Mouse (Mus musculus) neural tube, embryonic 14.5 days (tissue): ENCODE measurements around the gene Ttc28. TPM values are rescaled to one million over a fixed set of nuclear protein-coding genes. Genes with fewer than 3 reads are reported as not detected.

Source experiments
- ATAC-seq: fragments of 200-750 bp; cut with Nextera tagmentation; 2 replicates; pipeline ENCODE4 v1.8.0; 2017; ENCODE audit warnings: low read depth, mild to moderate bottlenecking, moderate TSS enrichment, moderate library complexity
- H3K27ac ChIP-seq: fragments of 300-500 bp; sonication (generic); 2 replicates; pipeline ENCODE4 v1.5.1; 2014; ENCODE audit warnings: low read depth, mild to moderate bottlenecking, control low read depth, low read length, moderate library complexity, mixed read lengths
- H3K27me3 ChIP-seq: fragments of 300-500 bp; sonication (generic); 2 replicates; pipeline ENCODE4 v1.6.1; 2014; ENCODE audit warnings: low read length; ENCODE audit not compliant: control insufficient read depth, insufficient read depth
- H3K36me3 ChIP-seq: fragments of 300-500 bp; sonication (generic); 2 replicates; pipeline ENCODE4 v1.6.1; 2014; ENCODE audit warnings: low read length, mixed read lengths; ENCODE audit not compliant: control insufficient read depth, insufficient read depth
- H3K4me1 ChIP-seq: fragments of 300-500 bp; sonication (generic); 2 replicates; pipeline ENCODE4 v1.6.1; 2014; ENCODE audit warnings: low read length; ENCODE audit not compliant: control insufficient read depth, insufficient read depth
- H3K4me2 ChIP-seq: fragments of 300-500 bp; sonication (generic); 2 replicates; pipeline ENCODE4 v1.6.1; 2014; ENCODE audit warnings: mild to moderate bottlenecking, low read depth, low read length, control low read depth
- H3K4me3 ChIP-seq: fragments of 300-500 bp; sonication (generic); 2 replicates; pipeline ENCODE4 v1.5.1; 2014; ENCODE audit warnings: low read depth, low read length, control low read depth, mixed read lengths
- H3K9ac ChIP-seq: fragments of 300-500 bp; sonication (generic); replicated peaks from 2 replicates; pipeline ENCODE4 v1.6.1; 2014; ENCODE audit warnings: low read depth, mild to moderate bottlenecking, control low read depth, low read length, mixed read lengths
- H3K9me3 ChIP-seq: fragments of 300-500 bp; sonication (generic); 2 replicates; pipeline ENCODE4 v1.6.1; 2016; ENCODE audit warnings: low read length; ENCODE audit not compliant: control insufficient read depth
- WGBS: fragments of 180-500 bp; shearing (Covaris S2); extraction: QIAGEN DNeasy Blood & Tissue Kit; methylation state at CpG from one replicate; pipeline ENCODE4 v1.1.7; 2014; 5-methylcytosine and 5-hydroxymethylcytosine counted together
- polyA plus RNA-seq: library from polyadenylated mRNA; unstranded; fragments of >200 nt; fragmentation: Nextera tagmentation; extraction: Ambion mirVana; gene quantifications from 2 replicates; pipeline ENCODE4 v1.2.1, GENCODE M21; 2014

Gene Ttc28
- polyA plus RNA-seq, 1 experiment from 2014 or later = 37.6 TPM

DNA sequence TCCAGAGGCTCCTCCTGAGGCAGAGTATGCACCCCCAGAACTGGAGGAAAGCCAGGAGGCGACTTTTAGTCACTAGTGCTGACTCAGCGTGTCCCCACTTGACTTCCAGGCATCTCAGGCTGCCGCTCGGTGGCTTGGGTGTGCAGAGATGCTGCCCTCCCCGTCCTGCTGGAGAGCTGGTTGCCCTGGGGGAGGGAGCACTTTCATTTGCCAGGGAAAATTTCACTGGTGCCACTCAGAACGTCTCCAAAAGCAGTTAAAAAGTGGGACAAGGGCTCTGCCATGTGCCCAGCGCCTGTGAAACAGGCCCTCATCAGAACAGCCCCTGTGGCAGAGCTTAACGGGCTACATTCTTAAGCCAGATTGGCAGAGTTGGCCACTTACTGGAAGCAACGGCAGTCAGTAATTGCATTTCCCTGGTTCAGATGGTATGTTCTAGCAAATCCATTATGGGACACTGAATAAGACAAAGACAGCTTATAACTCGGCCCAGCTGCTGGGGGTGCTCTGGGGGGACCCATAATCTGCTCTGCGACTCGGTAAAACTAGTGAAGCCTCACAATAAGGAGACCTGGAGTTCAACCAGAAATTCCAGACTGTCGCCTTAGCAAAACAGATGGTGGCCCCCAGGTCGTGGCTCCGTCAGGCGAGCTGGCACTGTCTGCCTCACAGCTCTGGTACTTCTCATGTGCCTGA lies 321.5 kb downstream of the Ttc28 start:
- peak overlapping the region; percentile 16; the same call in 1 of the 2 replicates for H3K9ac ChIP-seq
- H3K9me3 ChIP-seq = no peaks in the 10 kb centered on the region
- H3K4me1 ChIP-seq = peaks cover 71% of the 10 kb centered on the region
- 17% methylated on average over 16 of the region's 16 CpGs for WGBS
- peak; percentile 72; the same call in 1 of the 2 replicates for ATAC-seq
- no peaks in the 10 kb centered on the region for H3K36me3 ChIP-seq
- H3K4me3 ChIP-seq = no peak overlapping the region
- H3K27me3 ChIP-seq = no peaks in the 10 kb centered on the region
- H3K27ac ChIP-seq = peak overlapping the region; percentile 41
- H3K4me2 ChIP-seq = no peak overlapping the region

DNA sequence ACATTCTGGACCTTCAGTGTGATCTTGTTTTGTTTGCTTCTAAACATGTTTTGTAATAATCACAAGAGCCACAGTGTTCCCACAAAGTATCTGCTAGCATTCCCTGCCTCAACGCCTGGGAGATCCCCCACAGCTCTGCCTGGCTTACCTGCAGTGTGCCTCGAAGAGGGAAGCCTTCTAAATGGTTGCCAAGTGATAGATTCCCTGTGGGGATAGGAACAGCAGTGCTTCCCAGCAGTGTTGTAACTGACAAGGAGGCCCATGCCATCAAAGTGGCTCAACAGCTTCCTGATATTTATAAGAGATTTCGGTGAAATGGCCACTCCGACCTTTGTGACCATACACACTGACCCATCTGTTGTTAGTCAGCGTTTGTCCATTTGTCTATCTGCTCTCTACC lies 324.6 kb downstream of the Ttc28 start:
- no peak for ATAC-seq
- 55% methylated on average over 5 of the region's 5 CpGs for WGBS
- H3K36me3 ChIP-seq = no peaks in the 10 kb centered on the region
- H3K27ac ChIP-seq = peak overlapping the region; percentile 69
- H3K4me3 ChIP-seq = no peak overlapping the region
- no peaks in the 10 kb centered on the region for H3K27me3 ChIP-seq
- H3K9ac ChIP-seq = no peak overlapping the region
- no peaks in the 10 kb centered on the region for H3K9me3 ChIP-seq
- no peak overlapping the region for H3K4me2 ChIP-seq
- H3K4me1 ChIP-seq = peaks cover 60% of the 10 kb centered on the region

DNA sequence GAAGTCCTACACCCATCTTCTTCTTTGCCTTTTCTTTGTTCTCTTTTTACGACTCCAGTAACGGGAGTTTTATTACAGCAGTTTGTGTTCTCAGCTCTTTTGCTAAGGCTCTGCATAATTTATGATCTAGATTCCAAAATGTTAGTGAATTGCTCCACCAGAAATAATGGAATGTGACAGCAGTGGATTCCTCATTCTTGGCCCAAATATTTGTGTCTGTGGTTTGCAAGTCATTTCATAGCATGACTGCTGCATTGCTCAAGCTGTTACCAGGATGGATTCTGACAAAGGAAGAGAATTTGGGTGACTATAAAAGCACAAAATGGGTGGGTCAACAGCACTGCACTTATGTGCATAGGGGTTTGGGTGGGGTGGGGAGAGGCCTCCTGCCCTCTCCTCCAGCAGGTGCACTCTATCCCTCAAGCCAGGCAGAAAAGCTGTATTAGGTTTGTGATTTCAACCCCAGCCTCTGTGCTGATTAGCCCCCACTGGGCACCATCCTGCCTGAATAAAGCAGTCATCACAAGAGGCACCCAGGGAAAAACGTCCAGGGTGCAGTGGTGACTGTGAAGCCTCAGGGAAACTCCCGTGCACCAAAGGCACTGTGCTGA lies 325.5 kb downstream of the Ttc28 start:
- WGBS = 9% methylated on average over 4 of the region's 4 CpGs
- H3K9ac ChIP-seq = no peak overlapping the region
- ATAC-seq = no peak
- no peaks in the 10 kb centered on the region for H3K27me3 ChIP-seq
- H3K4me3 ChIP-seq = no peak overlapping the region
- peak overlapping the region; percentile 69 for H3K27ac ChIP-seq
- no peaks in the 10 kb centered on the region for H3K36me3 ChIP-seq
- no peak overlapping the region for H3K4me2 ChIP-seq
- no peaks in the 10 kb centered on the region for H3K9me3 ChIP-seq
- peaks cover 55% of the 10 kb centered on the region for H3K4me1 ChIP-seq

DNA sequence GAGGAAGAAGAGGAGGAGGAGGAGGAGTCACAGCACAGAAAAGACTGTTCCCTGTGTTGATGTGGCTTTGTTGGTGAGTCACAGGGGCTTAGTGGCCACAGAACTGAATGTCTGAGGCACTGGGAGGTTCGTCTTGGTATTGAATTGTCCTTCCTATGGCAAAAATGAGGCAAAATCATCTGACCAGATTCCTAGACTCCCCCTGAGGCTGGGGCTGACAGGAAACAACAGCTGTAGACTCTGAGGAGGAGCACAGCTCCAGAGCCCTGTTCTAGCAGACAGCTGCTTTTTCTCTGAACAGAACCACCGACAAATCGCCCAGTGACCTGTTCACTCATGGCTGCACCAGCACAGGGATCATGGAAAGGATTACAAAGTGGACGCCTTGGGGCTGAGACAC lies 326.2 kb downstream of the Ttc28 start:
- Histone ChIP-seq H3K9ac (no peak overlapping the region), H3K4me2 (no peak overlapping the region), H3K4me1 (peaks cover 48% of the 10 kb centered on the region), H3K4me3 (no peak overlapping the region), H3K9me3 (no peaks in the 10 kb centered on the region), H3K27me3 (no peaks in the 10 kb centered on the region), H3K27ac (peak overlapping the region; percentile 29; the same call in 1 of the 2 replicates), H3K36me3 (no peaks in the 10 kb centered on the region)
- ATAC-seq = no peak
- 37% methylated on average over 4 of the region's 4 CpGs for WGBS

DNA sequence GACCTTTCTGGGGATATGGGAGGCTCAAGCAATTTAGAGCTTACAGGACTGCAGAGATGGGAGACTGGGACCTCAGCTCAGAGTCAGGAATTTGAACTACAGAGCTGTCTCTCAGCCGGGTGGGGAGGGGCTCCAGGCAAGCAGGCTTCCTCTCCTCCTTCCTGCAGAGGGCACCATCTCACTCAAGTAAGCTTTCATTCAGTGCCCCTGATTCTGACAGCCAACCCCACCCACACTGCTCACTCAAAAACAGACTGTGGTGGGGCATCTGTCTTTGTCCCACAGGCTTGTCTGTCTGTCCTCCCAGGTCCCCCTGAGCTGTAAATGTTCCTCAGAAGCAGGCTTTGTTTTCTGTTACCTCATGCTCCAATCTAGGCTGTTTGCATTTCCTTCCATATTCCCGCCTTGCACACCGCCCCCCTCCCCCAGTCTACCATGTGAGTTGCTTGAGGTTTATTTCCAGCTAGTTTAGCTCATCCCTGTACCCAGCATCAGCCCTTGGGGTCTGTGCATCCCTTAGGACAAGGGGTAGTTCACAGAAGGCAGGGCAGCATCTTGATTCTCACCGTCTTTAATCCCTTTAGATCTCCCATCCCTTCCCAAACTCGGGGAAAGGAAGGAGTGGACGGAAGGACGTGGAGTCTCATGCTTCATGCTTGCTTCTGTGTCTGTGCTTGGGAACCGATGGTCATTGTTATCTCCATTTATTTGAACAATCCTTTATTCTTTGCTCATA lies 328.5 kb downstream of the Ttc28 start:
- ATAC-seq = peak; percentile 60
- H3K4me3 ChIP-seq = no peak overlapping the region
- H3K4me2 ChIP-seq = 0 out of 2 replicates have a peak overlapping the region, but pooled peaks have one; percentile 0
- H3K9ac ChIP-seq = no peak overlapping the region
- H3K36me3 ChIP-seq = no peaks in the 10 kb centered on the region
- H3K4me1 ChIP-seq = peaks cover 36% of the 10 kb centered on the region
- H3K9me3 ChIP-seq = no peaks in the 10 kb centered on the region
- H3K27me3 ChIP-seq = no peaks in the 10 kb centered on the region
- peak overlapping the region; percentile 2; the same call in 1 of the 2 replicates for H3K27ac ChIP-seq
- 46% methylated on average over 8 of the region's 8 CpGs for WGBS

DNA sequence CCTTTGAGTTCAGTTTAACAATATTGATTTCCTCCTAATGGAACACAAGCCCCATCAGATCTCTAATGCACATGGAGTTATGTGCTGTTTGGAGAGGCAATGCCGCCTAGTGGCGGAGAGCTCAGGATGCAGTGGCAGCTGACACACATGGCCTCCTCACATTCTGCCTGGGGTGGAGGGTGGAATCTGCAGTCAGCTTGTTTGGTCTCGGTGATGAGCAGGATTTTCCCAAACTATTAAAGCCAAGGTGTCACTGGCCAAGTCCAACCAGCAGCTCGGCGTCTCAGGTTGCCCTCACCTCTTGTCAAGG lies 329.0 kb downstream of the Ttc28 start:
- no peak overlapping the region for H3K4me3 ChIP-seq
- H3K9ac ChIP-seq = no peak overlapping the region
- whole genome bisulfite sequencing = 48% methylated on average over 5 of the region's 5 CpGs
- no peaks in the 10 kb centered on the region for H3K9me3 ChIP-seq
- no peak overlapping the region for H3K4me2 ChIP-seq
- no peaks in the 10 kb centered on the region for H3K36me3 ChIP-seq
- peaks cover 32% of the 10 kb centered on the region for H3K4me1 ChIP-seq
- no peaks in the 10 kb centered on the region for H3K27me3 ChIP-seq
- ATAC-seq = peak; percentile 69; the same call in 1 of the 2 replicates
- H3K27ac ChIP-seq = no peak overlapping the region

DNA sequence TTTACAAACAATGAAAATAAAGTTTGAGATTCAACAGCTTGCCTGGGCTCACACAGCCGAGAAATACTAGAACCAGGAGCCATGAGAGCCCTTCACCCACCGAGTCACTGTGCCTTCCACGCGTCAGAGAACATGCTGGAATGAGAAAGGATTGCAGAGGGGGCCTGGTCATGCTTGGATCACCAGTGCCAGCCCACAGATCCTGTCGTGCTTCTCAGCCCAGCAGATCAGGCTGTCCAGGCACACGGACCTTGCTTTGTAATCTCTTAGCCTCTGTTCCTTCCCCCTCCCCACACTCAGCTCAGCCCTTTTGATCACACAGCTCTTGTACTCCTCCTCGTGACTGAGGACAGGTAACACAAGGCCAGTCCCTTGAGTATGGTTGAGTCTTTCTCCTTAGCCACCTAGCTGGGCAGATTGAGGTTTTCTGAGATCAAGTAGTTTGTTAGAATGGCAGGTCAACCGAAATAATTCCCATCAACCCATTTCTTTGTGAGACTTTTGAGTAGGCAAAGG lies 334.4 kb downstream of the Ttc28 start:
- H3K9me3 ChIP-seq = no peaks in the 10 kb centered on the region
- H3K4me1 ChIP-seq = peaks cover 31% of the 10 kb centered on the region
- no peak for ATAC-seq
- no peak overlapping the region for H3K9ac ChIP-seq
- H3K4me3 ChIP-seq = no peak overlapping the region
- 65% methylated on average over 8 of the region's 8 CpGs for WGBS
- peak overlapping the region; percentile 71; the same call in 1 of the 2 replicates for H3K27ac ChIP-seq
- no peak overlapping the region for H3K4me2 ChIP-seq
- no peaks in the 10 kb centered on the region for H3K36me3 ChIP-seq
- no peaks in the 10 kb centered on the region for H3K27me3 ChIP-seq

DNA sequence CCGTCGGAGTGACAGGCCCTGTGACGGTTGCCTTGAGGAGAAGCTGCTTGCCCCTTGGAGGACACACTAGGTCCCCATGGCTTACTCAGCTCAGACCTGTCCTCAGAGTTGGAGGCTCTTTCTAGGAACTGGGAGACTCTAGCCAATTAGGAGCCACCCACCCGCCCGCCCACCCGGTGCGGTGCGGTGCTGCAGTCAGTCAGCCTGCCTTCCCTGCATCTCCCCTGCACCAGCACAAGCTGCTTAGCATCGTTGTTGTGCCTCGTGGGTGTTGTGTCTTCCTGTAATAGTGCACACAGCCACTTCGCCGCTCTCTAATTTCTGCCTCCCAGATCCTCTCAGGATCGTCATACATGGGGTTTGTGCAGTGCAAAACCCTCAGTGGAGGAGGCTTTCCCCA lies 335.3 kb downstream of the Ttc28 start:
- Histone ChIP-seq H3K4me1 (peaks cover 36% of the 10 kb centered on the region), H3K9ac (0 out of 2 replicates have a peak overlapping the region, but pooled peaks have one; percentile 4), H3K9me3 (no peaks in the 10 kb centered on the region), H3K27ac (peak overlapping the region; percentile 71), H3K4me2 (no peak overlapping the region), H3K27me3 (no peaks in the 10 kb centered on the region), H3K36me3 (no peaks in the 10 kb centered on the region), H3K4me3 (no peak overlapping the region)
- WGBS = 37% methylated on average over 13 of the region's 13 CpGs
- ATAC-seq = no peak; the same call in 1 of the 2 replicates
